Mouse (Mus musculus) brain, embryonic 14.5 days (tissue): ENCODE results near the gene Noxa1.

Experiments used
- CTCF ChIP-seq: fragments of 200-500 bp; IDR thresholded peaks from 2 replicates; pipeline ENCODE4 v1.5.1; 2012; ENCODE audit warnings: inconsistent platforms, mild to moderate bottlenecking, moderate library complexity, borderline replicate concordance; ENCODE audit not compliant: insufficient read depth, insufficient read length; ENCODE audit errors: extremely low read depth
- POLR2A ChIP-seq: fragments of 200-500 bp; IDR thresholded peaks from 2 replicates; pipeline ENCODE4 v1.6.1; 2012; ENCODE audit warnings: mild to moderate bottlenecking, inconsistent platforms, borderline replicate concordance; ENCODE audit not compliant: poor library complexity, insufficient read depth, insufficient read length, severe bottlenecking; ENCODE audit errors: extremely low read depth

DNA sequence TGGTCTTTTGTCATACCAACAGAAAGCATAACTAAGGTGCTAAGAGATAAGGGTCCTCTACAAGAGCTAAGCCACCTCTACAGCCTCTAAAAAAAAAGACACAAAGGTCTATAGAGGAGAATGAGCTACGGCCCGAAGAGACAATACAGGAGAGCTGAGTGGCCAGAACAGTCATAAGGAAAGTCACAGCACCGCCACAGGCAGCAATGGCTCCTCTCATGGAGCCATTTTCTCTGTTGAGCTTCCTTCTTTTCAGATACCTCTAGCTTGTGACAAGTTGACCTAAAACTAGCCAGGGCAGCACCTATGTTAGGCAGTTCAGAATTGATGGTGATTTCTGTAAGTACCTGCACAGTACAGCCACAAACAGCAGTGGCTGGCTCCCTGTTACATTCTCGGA, 28.4 kb downstream of the Noxa1 start:
- TF ChIP-seq CTCF (no peak), POLR2A (no peak)
